Mouse (Mus musculus): ENCODE measurements around the gene Gimap4. TPM values are rescaled to one million over a fixed set of nuclear protein-coding genes. Genes with fewer than 3 reads are reported as not detected.
A peak's percentile ranks its signal among the peaks of the same experiment; 100 is the strongest.

Gene Gimap4
- total and polyA plus RNA-seq, 3 experiments = 113 to 264 (median 203) TPM

- DNase-seq (ENCODE audit: extremely low read depth) = peak; percentile 94
- Histone ChIP-seq H3K79me2 (replicated peaks; ENCODE audit: control insufficient read depth, extremely low read depth, insufficient read depth, poor library complexity, severe bottlenecking) (peaks cover 22% of the 10 kb centered on the region), H3K4me3 (replicated peaks in 1 of 3; ENCODE audit: low read depth in 2 of 3, low read length in 2 of 3, poor library complexity in 1 of 3) (peak within 1 kb of the TSS; percentile 59 to 80 (median 64)), H3K9ac (ENCODE audit: insufficient read depth, low read depth) (peak within 1 kb of the TSS; percentile 89), H3K4me2 (ENCODE audit: insufficient read depth, low read depth, poor library complexity, severe bottlenecking) (peak within 1 kb of the TSS; percentile 98), H3K4me1 (ENCODE audit: control insufficient read depth in 1 of 2, insufficient read depth in 2 of 2) (peaks cover 24 to 60% of the 10 kb centered on the region in 2 experiments), H3K27me3 (replicated peaks) (no peaks in the 10 kb centered on the region), H3K27ac (ENCODE audit: insufficient read depth, low read depth) (peak within 1 kb of the TSS; percentile 97), H3K9me3 (replicated peaks; ENCODE audit: low read length) (peaks cover 4% of the 10 kb centered on the region), H3K36me3 (replicated peaks in 1 of 2; ENCODE audit: control insufficient read depth in 1 of 2, insufficient read depth in 1 of 2, low read length in 1 of 2) (peaks cover 0 to 13% of the 10 kb centered on the region in 2 experiments)
- in situ Hi-C loops (cut with MboI; ENCODE audit: low pct_ligation_motif_present, low pct_unique_long_range_greater_than_20kb, low sequenced_read_pairs) (no loop called here), dilution Hi-C loops (cut with MboI; ENCODE audit: extremely low pct_ligation_motif_present, extremely low pct_unique_long_range_greater_than_20kb, low sequenced_read_pairs) (no loop called here)
- peak; percentile 92 for TF ChIP-seq POLR2AphosphoS2 (IDR thresholded peaks at IDR 0.05; ENCODE audit: low read depth, low read length)
- no peak for TF ChIP-seq PAX5 (IDR thresholded peaks at IDR 0.05; ENCODE audit: low read length)
- TF ChIP-seq ZKSCAN1 (IDR thresholded peaks at IDR 0.05; ENCODE audit: borderline replicate concordance, low read depth, low read length) = no peak
- peak; percentile 28; the same call in 1 of the 2 replicates for TF ChIP-seq ZNF384 (IDR thresholded peaks at IDR 0.05; ENCODE audit: low read depth, low read length)
- TF ChIP-seq POLR2A (IDR thresholded peaks at IDR 0.05; ENCODE audit: low read depth, low read length) = peak; percentile 92
- TF ChIP-seq KAT2A (IDR thresholded peaks at IDR 0.05; ENCODE audit: insufficient replicate concordance, low read length) = 0 out of 2 replicates have a peak, but pooled peaks have one; percentile 50
- no peak for TF ChIP-seq NRF1 (IDR thresholded peaks at IDR 0.05; ENCODE audit: low read depth, low read length)
- TF ChIP-seq ZMIZ1 (IDR thresholded peaks at IDR 0.05; ENCODE audit: low read depth, low read length) = peak; percentile 97
- peak; percentile 59; the same call in 1 of the 2 replicates for TF ChIP-seq TCF12 (IDR thresholded peaks at IDR 0.05; ENCODE audit: low read depth, low read length)
- TF ChIP-seq GABPA (IDR thresholded peaks at IDR 0.05; ENCODE audit: insufficient replicate concordance, low read depth, low read length) = no peak
- TF ChIP-seq ETS1 (conservative IDR thresholded peaks at IDR 0.05; ENCODE audit: low read depth, low read length) = peak; percentile 71
- TF ChIP-seq UBTF (IDR thresholded peaks at IDR 0.05; ENCODE audit: low read depth, low read length) = no peak
- no peak for TF ChIP-seq USF2 (conservative IDR thresholded peaks at IDR 0.05; ENCODE audit: low read depth, low read length)
- peak; percentile 85 for TF ChIP-seq SIN3A (IDR thresholded peaks at IDR 0.05; ENCODE audit: low read length)
- TF ChIP-seq CHD1 (IDR thresholded peaks at IDR 0.05; ENCODE audit: low read depth, low read length) = peak; percentile 96
- TF ChIP-seq JUND (conservative IDR thresholded peaks at IDR 0.05; ENCODE audit: low read depth, low read length) = peak; percentile 22; the same call in 1 of the 2 replicates
- peak; percentile 53 for TF ChIP-seq IRF4 (IDR thresholded peaks at IDR 0.05; ENCODE audit: low read depth, low read length)
- TF ChIP-seq TBP (conservative IDR thresholded peaks at IDR 0.05; ENCODE audit: low read depth, low read length) = peak; percentile 98
- no peak; the same call in 1 of the 2 replicates for TF ChIP-seq SMC3 (IDR thresholded peaks at IDR 0.05; ENCODE audit: low read depth, low read length)
- peak; percentile 72; the same call in 1 of the 2 replicates for TF ChIP-seq RCOR1 (conservative IDR thresholded peaks at IDR 0.05; ENCODE audit: low read depth, low read length)
- TF ChIP-seq NELFE (IDR thresholded peaks at IDR 0.05; ENCODE audit: low read depth, low read length) = peak; percentile 90
- no peak for TF ChIP-seq USF1 (IDR thresholded peaks at IDR 0.05; ENCODE audit: low read depth, low read length)
- TF ChIP-seq HCFC1 (IDR thresholded peaks at IDR 0.05; ENCODE audit: low read depth, low read length) = peak; percentile 56
- TF ChIP-seq MAX (IDR thresholded peaks at IDR 0.05; ENCODE audit: low read length) = peak; percentile 73
- no peak for TF ChIP-seq ZC3H11A (IDR thresholded peaks at IDR 0.05; ENCODE audit: low read depth, low read length)
- TF ChIP-seq MXI1 (IDR thresholded peaks at IDR 0.05; ENCODE audit: low read depth, low read length) = no peak; the same call in 1 of the 2 replicates
- 0 out of 2 replicates have a peak, but pooled peaks have one; percentile 69 for TF ChIP-seq E2F4 (IDR thresholded peaks at IDR 0.05; ENCODE audit: insufficient replicate concordance, low read depth, low read length)
- peak; percentile 43; the same call in 1 of the 2 replicates for TF ChIP-seq BHLHE40 (IDR thresholded peaks at IDR 0.05; ENCODE audit: low read depth, low read length)
- TF ChIP-seq JUN (IDR thresholded peaks at IDR 0.05; ENCODE audit: insufficient read depth, low read depth, low read length) = peak; percentile 28; the same call in 1 of the 2 replicates
- peak; percentile 78 for TF ChIP-seq MYC (IDR thresholded peaks at IDR 0.05; ENCODE audit: low read depth, low read length)
- peak; percentile 69 for TF ChIP-seq EP300 (IDR thresholded peaks at IDR 0.05; ENCODE audit: low read length)
- TF ChIP-seq CHD2 (IDR thresholded peaks at IDR 0.05; ENCODE audit: low read length) = peak; percentile 92
- peak; percentile 82 for TF ChIP-seq MAZ (IDR thresholded peaks at IDR 0.05; ENCODE audit: low read depth, low read length)
- peak; percentile 75 for TF ChIP-seq MAFK (IDR thresholded peaks at IDR 0.05; ENCODE audit: insufficient replicate concordance, low read length)
- peak; percentile 50; the same call in 1 of the 2 replicates for TF ChIP-seq ELF1 (IDR thresholded peaks at IDR 0.05; ENCODE audit: low read depth, low read length)
- peak; percentile 74; the same call in 1 of the 2 replicates for TF ChIP-seq MEF2A (IDR thresholded peaks at IDR 0.05; ENCODE audit: borderline replicate concordance, low read depth, low read length)
- TF ChIP-seq CTCF (conservative IDR thresholded peaks at IDR 0.05 in 1 of 2, IDR thresholded peaks at IDR 0.05 in 1 of 2; ENCODE audit: low read depth in 2 of 2, low read length in 2 of 2) = no peak
These were observed 8.2 kb upstream of the Gimap4 start, which contains the start of gene Gimap9 for GRCm38 (mm10) chr6:48675931-48676859. TSS of gene Gimap9 (plus strand) at chr6:48676129.
